29 mouse cellular contexts compared by ENCODE assay signal in genomic region chr3:152577763-152578162, GRCm38 (mm10).
A peak's percentile ranks its signal among the peaks of the same experiment; 100 is the strongest.
DNase-seq lines count a peak whose midpoint lies in the region; ATAC-seq lines count a peak whose summit lies in the region.
"Had no signal": no experiment of that assay in that cellular context is flagged by ENCODE, and none has a peak within 500 bp of the region (broad histone marks: within the 10 kb centered on the region; RNA-seq: fewer than 3 reads in every experiment).

No protein-coding gene starts in this region.

- DNase-seq in forebrain, embryonic 10.5 days (ENCODE audit: extremely low spot score, low spot score): no peak
- no peak for DNase-seq in hindbrain, embryonic 14.5 days (ENCODE audit: low spot score)
- no peak for DNase-seq in hindbrain, embryonic 10.5 days (ENCODE audit: low spot score)
- no peak for DNase-seq in adrenal gland, adult 18-20 months (ENCODE audit: low spot score in 2 of 2)
- DNase-seq: adrenal gland, adult 8-10 months; cerebellum, adult 2 months; cerebellum, postnatal 14 days; gastrocnemius, postnatal 25 days; heart, adult 18-20 months; heart, postnatal 4 days; kidney, adult 9 months; kidney, postnatal 10 days; layer of hippocampus, postnatal 36 days; liver, embryonic 13.5 days; lung, adult 18-20 months; lung, postnatal 10 days; right cerebral cortex, postnatal 25 days; thymus, postnatal 14 days had no signal

- H3K27ac ChIP-seq in forebrain, embryonic 12.5 days: no peak overlapping the region
- H3K27ac ChIP-seq in forebrain, embryonic 10.5 days: no peak overlapping the region
- no peak overlapping the region for H3K27ac ChIP-seq in hindbrain, embryonic 14.5 days
- no peak overlapping the region for H3K27ac ChIP-seq in hindbrain, embryonic 10.5 days
- H3K27ac ChIP-seq in forebrain, embryonic 16.5 days (ENCODE audit: low read length): no peak overlapping the region
- H3K27ac ChIP-seq in midbrain, embryonic 16.5 days (ENCODE audit: low read length): peak overlapping the region; percentile 83
- H3K27ac ChIP-seq: intestine, embryonic 15.5 days; limb, embryonic 10.5 days; limb, embryonic 15.5 days; liver, embryonic 13.5 days; stomach, embryonic 15.5 days had no signal

- H3K4me3 ChIP-seq in forebrain, embryonic 12.5 days (replicated peaks): no peak overlapping the region
- H3K4me3 ChIP-seq in forebrain, embryonic 10.5 days: no peak overlapping the region
- H3K4me3 ChIP-seq in hindbrain, embryonic 14.5 days (replicated peaks; ENCODE audit: low read length): no peak overlapping the region
- no peak overlapping the region for H3K4me3 ChIP-seq in hindbrain, embryonic 10.5 days
- no peak overlapping the region for H3K4me3 ChIP-seq in forebrain, embryonic 16.5 days (replicated peaks; ENCODE audit: low read length)
- H3K4me3 ChIP-seq in midbrain, embryonic 16.5 days (ENCODE audit: low read depth, low read length): no peak overlapping the region
- H3K4me3 ChIP-seq: erythroblast, embryonic 14.5 days; heart, embryonic 12.5 days; intestine, embryonic 15.5 days; limb, embryonic 10.5 days; limb, embryonic 15.5 days; liver, embryonic 13.5 days; stomach, embryonic 15.5 days had no signal

- ATAC-seq in forebrain, embryonic 12.5 days (ENCODE audit: low FRiP score): 0 out of 2 replicates have a peak, but pooled peaks have one; percentile 3
- 0 out of 2 replicates have a peak, but pooled peaks have one; percentile 11 for ATAC-seq in hindbrain, embryonic 14.5 days (ENCODE audit: low FRiP score)
- ATAC-seq in forebrain, embryonic 16.5 days: 0 out of 2 replicates have a peak, but pooled peaks have one; percentile 7
- peak; percentile 26; the same call in 1 of the 2 replicates for ATAC-seq in midbrain, embryonic 16.5 days
- ATAC-seq: activated CD4-positive, CD25-positive, alpha-beta regulatory T cell, adult 4 months; intestine, embryonic 15.5 days had no signal

- H3K27me3 ChIP-seq in forebrain, embryonic 12.5 days: no peaks in the 10 kb centered on the region
- H3K27me3 ChIP-seq in forebrain, embryonic 10.5 days (ENCODE audit: poor library complexity, severe bottlenecking): no peaks in the 10 kb centered on the region
- no peaks in the 10 kb centered on the region for H3K27me3 ChIP-seq in hindbrain, embryonic 14.5 days (ENCODE audit: control insufficient read depth, insufficient read depth, low read length)
- no peaks in the 10 kb centered on the region for H3K27me3 ChIP-seq in hindbrain, embryonic 10.5 days (ENCODE audit: insufficient read depth, poor library complexity, severe bottlenecking)
- no peaks in the 10 kb centered on the region for H3K27me3 ChIP-seq in forebrain, embryonic 16.5 days (replicated peaks; ENCODE audit: control insufficient read depth, insufficient read depth, low read length)
- H3K27me3 ChIP-seq in midbrain, embryonic 16.5 days (ENCODE audit: control insufficient read depth, insufficient read depth, low read depth, low read length): no peaks in the 10 kb centered on the region
- H3K27me3 ChIP-seq: CH12.LX; heart, embryonic 12.5 days; intestine, embryonic 15.5 days; limb, embryonic 15.5 days; liver, embryonic 13.5 days; stomach, embryonic 15.5 days had no signal

- whole genome bisulfite sequencing in forebrain, embryonic 12.5 days: 78% methylated on average over 7 of the region's 7 CpGs
- WGBS in forebrain, embryonic 10.5 days: 91% methylated on average over 7 of the region's 7 CpGs
- WGBS in hindbrain, embryonic 14.5 days: 81% methylated on average over 7 of the region's 7 CpGs
- 90% methylated on average over 7 of the region's 7 CpGs for WGBS in hindbrain, embryonic 10.5 days
- WGBS in forebrain, embryonic 16.5 days: 76% methylated on average over 7 of the region's 7 CpGs
- WGBS in midbrain, embryonic 16.5 days: 68% methylated on average over 7 of the region's 7 CpGs

- H3K4me2 ChIP-seq in forebrain, embryonic 12.5 days: no peak overlapping the region
- H3K4me2 ChIP-seq in hindbrain, embryonic 14.5 days (replicated peaks): no peak overlapping the region
- H3K4me2 ChIP-seq in forebrain, embryonic 16.5 days (ENCODE audit: low read length): no peak overlapping the region
- no peak overlapping the region for H3K4me2 ChIP-seq in midbrain, embryonic 16.5 days (ENCODE audit: low read length)
- H3K4me2 ChIP-seq: heart, embryonic 12.5 days; intestine, embryonic 15.5 days; limb, embryonic 15.5 days; liver, embryonic 13.5 days; stomach, embryonic 15.5 days had no signal

- peaks cover 13% of the 10 kb centered on the region for H3K4me1 ChIP-seq in forebrain, embryonic 12.5 days
- peaks cover 17% of the 10 kb centered on the region for H3K4me1 ChIP-seq in forebrain, embryonic 10.5 days
- H3K4me1 ChIP-seq in hindbrain, embryonic 14.5 days (replicated peaks; ENCODE audit: control insufficient read depth, insufficient read depth, low read length): no peaks in the 10 kb centered on the region
- peaks cover 14% of the 10 kb centered on the region for H3K4me1 ChIP-seq in hindbrain, embryonic 10.5 days (replicated peaks)
- H3K4me1 ChIP-seq in forebrain, embryonic 16.5 days (replicated peaks; ENCODE audit: control insufficient read depth, insufficient read depth, low read length): 0 out of 2 replicates have a peak, but pooled peaks cover 3% of the 10 kb centered on the region
- peaks cover 20% of the 10 kb centered on the region for H3K4me1 ChIP-seq in midbrain, embryonic 16.5 days (ENCODE audit: control insufficient read depth, insufficient read depth, low read length)
- H3K4me1 ChIP-seq: heart, embryonic 12.5 days; intestine, embryonic 15.5 days; limb, embryonic 10.5 days; limb, embryonic 15.5 days; liver, embryonic 13.5 days; stomach, embryonic 15.5 days had no signal

- H3K9ac ChIP-seq in forebrain, embryonic 12.5 days: no peak overlapping the region
- no peak overlapping the region for H3K9ac ChIP-seq in hindbrain, embryonic 14.5 days
- H3K9ac ChIP-seq in forebrain, embryonic 16.5 days (replicated peaks; ENCODE audit: low read depth, low read length): no peak overlapping the region
- H3K9ac ChIP-seq in midbrain, embryonic 16.5 days (ENCODE audit: low read depth, low read length): no peak overlapping the region
- H3K9ac ChIP-seq: heart, embryonic 12.5 days; intestine, embryonic 15.5 days; limb, embryonic 15.5 days; liver, embryonic 13.5 days; stomach, embryonic 15.5 days had no signal

- no peaks in the 10 kb centered on the region for H3K36me3 ChIP-seq in forebrain, embryonic 12.5 days (replicated peaks)
- H3K36me3 ChIP-seq in forebrain, embryonic 10.5 days (replicated peaks): no peaks in the 10 kb centered on the region
- no peaks in the 10 kb centered on the region for H3K36me3 ChIP-seq in hindbrain, embryonic 14.5 days (replicated peaks; ENCODE audit: control insufficient read depth, insufficient read depth)
- no peaks in the 10 kb centered on the region for H3K36me3 ChIP-seq in hindbrain, embryonic 10.5 days
- no peaks in the 10 kb centered on the region for H3K36me3 ChIP-seq in forebrain, embryonic 16.5 days (ENCODE audit: control insufficient read depth, insufficient read depth)
- no peaks in the 10 kb centered on the region for H3K36me3 ChIP-seq in midbrain, embryonic 16.5 days (ENCODE audit: control insufficient read depth, insufficient read depth, low read length)
- H3K36me3 ChIP-seq: heart, embryonic 12.5 days; intestine, embryonic 15.5 days; limb, embryonic 10.5 days; limb, embryonic 15.5 days; liver, embryonic 13.5 days; stomach, embryonic 15.5 days had no signal

- H3K9me3 ChIP-seq in forebrain, embryonic 12.5 days: no peaks in the 10 kb centered on the region
- no peaks in the 10 kb centered on the region for H3K9me3 ChIP-seq in forebrain, embryonic 10.5 days
- H3K9me3 ChIP-seq in hindbrain, embryonic 14.5 days (ENCODE audit: control insufficient read depth, low read length): no peaks in the 10 kb centered on the region
- no peaks in the 10 kb centered on the region for H3K9me3 ChIP-seq in hindbrain, embryonic 10.5 days
- no peaks in the 10 kb centered on the region for H3K9me3 ChIP-seq in forebrain, embryonic 16.5 days (ENCODE audit: control insufficient read depth, low read length)
- H3K9me3 ChIP-seq in midbrain, embryonic 16.5 days (replicated peaks; ENCODE audit: control insufficient read depth, low read length, poor library complexity, severe bottlenecking): no peaks in the 10 kb centered on the region
- H3K9me3 ChIP-seq: heart, embryonic 12.5 days; intestine, embryonic 15.5 days; limb, embryonic 10.5 days; limb, embryonic 15.5 days; liver, embryonic 13.5 days; stomach, embryonic 15.5 days had no signal
